Mouse (Mus musculus) liver, embryonic 12.5 days (tissue): Measurements from ENCODE around the gene Abhd16a. TPM values are rescaled to one million over a fixed set of nuclear protein-coding genes. Genes with fewer than 3 reads are reported as not detected.

Experiments used
- ATAC-seq: fragments of 200-750 bp; cut with Nextera tagmentation; 2 replicates; pipeline ENCODE4 v1.8.0; 2017; ENCODE audit warnings: moderate number of reproducible peaks, mild to moderate bottlenecking, moderate library complexity
- H3K27ac ChIP-seq: fragments of 300-500 bp; sonication (generic); 2 replicates; pipeline ENCODE4 v1.5.1; 2016; ENCODE audit warnings: mild to moderate bottlenecking
- H3K27me3 ChIP-seq: fragments of 300-500 bp; sonication (generic); replicated peaks from 2 replicates; pipeline ENCODE4 v1.6.1; 2016; ENCODE audit warnings: mild to moderate bottlenecking, moderate library complexity
- H3K36me3 ChIP-seq: fragments of 300-500 bp; sonication (generic); 2 replicates; pipeline ENCODE4 v1.6.1; 2016; ENCODE audit warnings: mild to moderate bottlenecking, moderate library complexity
- H3K4me1 ChIP-seq: fragments of 300-500 bp; sonication (generic); 2 replicates; pipeline ENCODE4 v1.6.1; 2016
- H3K4me2 ChIP-seq: fragments of 300-500 bp; sonication (generic); 2 replicates; pipeline ENCODE4 v1.6.1; 2016; ENCODE audit warnings: mild to moderate bottlenecking, moderate library complexity
- H3K4me3 ChIP-seq: fragments of 300-500 bp; sonication (generic); 2 replicates; pipeline ENCODE4 v1.5.1; 2016; ENCODE audit warnings: mild to moderate bottlenecking, moderate library complexity
- H3K9ac ChIP-seq: fragments of 300-500 bp; sonication (generic); 2 replicates; pipeline ENCODE4 v1.6.1; 2016; ENCODE audit warnings: mild to moderate bottlenecking, moderate library complexity
- H3K9me3 ChIP-seq: fragments of 300-500 bp; sonication (generic); replicated peaks from 2 replicates; pipeline ENCODE4 v1.6.1; 2016; ENCODE audit warnings: mild to moderate bottlenecking, moderate library complexity
- WGBS: fragments of 180-500 bp; shearing (Covaris S2); methylation state at CpG from one replicate; pipeline ENCODE4 v1.1.7; 2016; ENCODE audit not compliant: insufficient replicate concordance; 5-methylcytosine and 5-hydroxymethylcytosine counted together
- polyA plus RNA-seq: library from polyadenylated mRNA; unstranded; fragments of >200 nt; fragmentation: Nextera tagmentation; extraction: Ambion mirVana; gene quantifications from 2 replicates; pipeline ENCODE4 v1.2.1, GENCODE M21; 2016

Gene Abhd16a
- polyA plus RNA-seq, 1 experiment from 2014 or later = 61.1 TPM

DNA sequence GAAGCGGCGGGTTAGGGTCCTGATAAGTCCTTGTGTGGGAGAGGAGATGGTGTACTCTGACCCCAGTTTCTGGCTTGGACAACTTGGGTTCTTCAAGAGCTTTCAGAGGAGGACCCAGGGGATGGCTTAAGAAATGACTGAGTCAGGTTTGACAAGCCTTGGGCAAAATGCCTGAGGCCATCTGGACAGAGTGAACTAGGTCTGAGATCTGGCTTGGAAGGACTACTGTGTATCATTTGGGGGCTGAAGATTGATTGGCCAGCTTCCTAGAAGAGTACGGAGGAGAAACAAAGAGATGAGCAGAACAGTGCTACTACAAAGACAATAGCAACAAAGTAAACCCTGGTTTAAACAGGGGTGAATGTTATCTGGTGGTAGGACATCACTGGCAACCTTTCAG lies 25.6 kb upstream of the Abhd16a start:
- no peak overlapping the region for H3K9ac ChIP-seq
- peaks cover 14% of the 10 kb centered on the region for H3K36me3 ChIP-seq
- H3K4me2 ChIP-seq = no peak overlapping the region
- WGBS = 82% methylated on average over 3 of the region's 3 CpGs
- H3K4me3 ChIP-seq = no peak overlapping the region
- H3K4me1 ChIP-seq = peaks cover 61% of the 10 kb centered on the region
- H3K9me3 ChIP-seq = no peaks in the 10 kb centered on the region
- ATAC-seq = no peak
- H3K27ac ChIP-seq = no peak overlapping the region
- peaks cover 67% of the 10 kb centered on the region for H3K27me3 ChIP-seq

DNA sequence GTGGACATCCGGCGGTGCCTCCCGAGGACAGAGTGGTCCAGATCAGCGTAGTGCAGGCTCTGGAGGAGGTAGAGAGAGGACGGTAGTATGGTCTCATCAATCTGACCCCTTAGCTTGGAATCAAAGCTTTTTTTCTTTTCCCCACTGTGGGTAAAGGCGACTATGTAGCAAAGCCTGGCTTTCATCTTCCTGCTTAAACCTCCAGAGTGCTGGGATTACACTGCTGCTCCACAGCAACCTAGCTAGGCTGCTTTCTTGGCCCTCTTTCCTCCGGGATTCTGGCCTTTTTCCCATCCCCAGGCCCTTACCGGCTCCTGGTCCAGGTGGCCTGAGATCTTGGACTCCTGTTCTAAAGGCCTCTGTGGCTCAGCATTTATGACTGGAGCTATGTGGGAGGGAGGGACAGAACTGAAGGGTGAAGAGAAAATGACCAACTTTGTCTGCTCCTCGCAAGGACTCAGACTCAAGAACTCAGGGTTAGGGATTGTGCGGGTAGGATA lies 24.6 kb upstream of the Abhd16a start:
- H3K27me3 ChIP-seq = peaks cover 77% of the 10 kb centered on the region
- no peak for ATAC-seq
- H3K9me3 ChIP-seq = no peaks in the 10 kb centered on the region
- WGBS = 19% methylated on average over 10 of the region's 10 CpGs
- H3K36me3 ChIP-seq = peaks cover 12% of the 10 kb centered on the region; the same call in 1 of the 2 replicates
- H3K27ac ChIP-seq = no peak overlapping the region
- peaks cover 52% of the 10 kb centered on the region for H3K4me1 ChIP-seq
- peak overlapping the region; percentile 50 for H3K4me3 ChIP-seq
- no peak overlapping the region for H3K9ac ChIP-seq
- H3K4me2 ChIP-seq = peak overlapping the region; percentile 76

DNA sequence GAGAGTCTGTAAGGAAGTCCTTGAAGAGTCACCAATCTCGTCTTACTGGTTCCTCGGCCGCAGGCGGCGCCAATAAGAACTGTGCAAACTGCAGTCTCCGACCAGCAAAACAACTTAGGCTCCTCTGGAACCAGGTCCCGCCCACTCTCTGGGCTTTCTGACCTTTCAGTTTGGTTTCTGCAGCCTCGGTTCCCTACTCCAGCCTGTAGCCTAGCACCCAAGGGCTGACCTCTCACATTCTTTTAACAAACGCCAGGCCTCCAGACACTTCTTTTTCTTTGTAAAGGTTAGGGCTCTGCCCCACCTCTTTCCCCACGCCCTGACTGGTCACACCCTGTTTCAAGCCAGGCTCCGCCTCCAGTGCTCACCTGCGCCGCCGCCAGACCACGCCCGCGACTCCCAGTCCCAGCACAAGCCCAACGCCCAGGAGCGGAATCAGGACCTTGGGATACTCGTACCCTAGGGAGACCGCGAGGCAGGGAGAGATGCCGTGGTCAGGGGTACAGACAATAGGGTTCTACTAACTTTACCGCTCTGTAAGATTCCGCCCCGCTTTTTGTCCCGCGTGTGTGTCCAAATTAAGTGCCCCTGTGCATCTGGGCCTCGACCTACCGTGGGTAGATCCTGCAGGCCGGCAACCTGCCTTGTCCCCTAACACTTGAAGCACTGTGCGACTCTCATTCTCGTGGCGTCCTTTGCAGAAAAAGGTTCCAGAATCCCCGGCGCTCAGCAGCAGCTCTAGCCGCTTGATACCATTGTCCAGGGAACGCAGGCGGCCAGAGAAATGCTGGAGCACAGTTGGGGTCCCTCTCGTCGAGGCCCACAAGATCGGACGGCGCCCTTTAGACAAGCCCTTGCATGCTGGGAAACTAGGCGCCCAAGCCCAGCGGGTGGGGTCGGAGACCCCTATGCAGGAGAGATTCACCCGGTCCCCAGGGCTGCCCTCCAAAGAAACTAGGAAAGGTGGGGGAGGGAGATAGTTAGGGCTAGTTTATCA lies 23.8 kb upstream of the Abhd16a start, which contains the start of gene Ly6g6c:
Gene Ly6g6c (plus strand): TSS at position 438 of the 997 bp plus-strand sequence.
- Histone ChIP-seq H3K4me2 (peak within 1 kb of the TSS; percentile 76), H3K4me1 (peaks cover 43% of the 10 kb centered on the region), H3K27ac (no peak within 1 kb of the TSS; the same call in 1 of the 2 replicates), H3K36me3 (peaks cover 12% of the 10 kb centered on the region; the same call in 1 of the 2 replicates), H3K9me3 (no peaks in the 10 kb centered on the region), H3K9ac (peak within 1 kb of the TSS; percentile 44), H3K4me3 (peak within 1 kb of the TSS; percentile 50), H3K27me3 (peaks cover 78% of the 10 kb centered on the region)
- ATAC-seq = peak; percentile 39
- 2% methylated on average over 48 of the region's 48 CpGs for WGBS

DNA sequence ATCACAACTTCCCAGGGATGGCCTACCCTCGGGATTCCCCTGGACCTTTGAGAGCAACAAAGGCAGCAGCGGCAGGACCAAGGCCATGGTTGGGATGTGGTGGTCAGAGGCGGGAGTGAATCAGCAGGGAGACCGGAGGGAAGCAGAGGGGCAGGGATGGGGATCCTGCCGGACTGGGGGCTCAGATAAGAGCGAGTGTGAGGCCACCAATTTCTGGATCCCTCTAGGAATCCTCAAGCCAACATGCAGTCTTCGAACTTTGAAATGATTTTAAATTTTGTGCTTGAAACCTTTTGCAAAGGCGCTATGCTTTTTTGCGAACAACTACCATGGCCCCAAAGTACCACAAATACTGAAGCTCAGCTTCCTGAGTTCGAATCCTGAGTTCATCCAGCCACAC lies 23.0 kb upstream of the Abhd16a start, which contains the start of gene Mpig6b:
Gene Mpig6b (minus strand): TSS at position 101 of the 400 bp plus-strand sequence.
- Histone ChIP-seq H3K4me1 (peaks cover 35% of the 10 kb centered on the region), H3K4me2 (peak within 1 kb of the TSS; percentile 76), H3K4me3 (peak within 1 kb of the TSS; percentile 50), H3K27ac (no peak within 1 kb of the TSS; the same call in 1 of the 2 replicates), H3K27me3 (peaks cover 77% of the 10 kb centered on the region), H3K9me3 (no peaks in the 10 kb centered on the region), H3K36me3 (peaks cover 7% of the 10 kb centered on the region; the same call in 1 of the 2 replicates), H3K9ac (peak within 1 kb of the TSS; percentile 44)
- ATAC-seq = no peak
- 34% methylated on average over 10 of the region's 10 CpGs for WGBS

DNA sequence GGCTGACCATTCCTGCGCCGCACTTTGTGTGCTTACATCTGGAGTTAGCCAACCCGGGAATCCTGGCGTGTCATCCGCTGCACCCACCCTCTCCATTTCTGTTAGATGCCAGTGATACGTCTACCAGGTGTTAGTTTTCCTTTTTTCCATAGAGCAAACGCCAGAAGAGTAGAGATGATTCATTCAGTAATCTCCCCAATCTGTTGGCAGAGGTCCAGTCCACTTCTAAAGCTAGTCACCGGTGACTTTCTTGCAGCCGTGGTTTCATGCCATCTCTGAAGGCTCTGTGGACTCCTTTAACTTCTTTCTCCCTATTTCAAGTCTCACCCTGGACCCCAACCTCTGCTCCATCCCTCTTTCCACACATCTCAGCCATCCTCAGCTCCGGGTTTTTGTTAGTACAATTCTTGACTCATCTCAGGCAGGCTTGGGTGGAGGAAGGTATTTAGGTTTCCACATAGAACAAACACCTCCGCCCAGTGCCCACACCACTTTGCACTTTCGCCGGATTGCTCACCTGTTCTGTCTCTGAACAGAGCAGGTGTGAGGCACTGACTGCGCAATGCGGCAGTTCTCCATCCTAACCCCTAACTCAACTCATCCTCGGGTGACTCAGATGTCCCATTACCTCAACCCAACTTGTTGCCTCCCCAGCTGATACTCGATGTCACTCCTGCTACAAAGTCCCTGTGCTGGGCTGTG lies 20.7 kb upstream of the Abhd16a start:
- Histone ChIP-seq H3K36me3 (no peaks in the 10 kb centered on the region), H3K9me3 (no peaks in the 10 kb centered on the region), H3K9ac (no peak overlapping the region), H3K4me2 (no peak overlapping the region), H3K27me3 (peaks cover 67% of the 10 kb centered on the region), H3K4me3 (no peak overlapping the region), H3K27ac (no peak overlapping the region), H3K4me1 (peaks cover 28% of the 10 kb centered on the region)
- 67% methylated on average over 17 of the region's 17 CpGs for WGBS
- no peak for ATAC-seq

DNA sequence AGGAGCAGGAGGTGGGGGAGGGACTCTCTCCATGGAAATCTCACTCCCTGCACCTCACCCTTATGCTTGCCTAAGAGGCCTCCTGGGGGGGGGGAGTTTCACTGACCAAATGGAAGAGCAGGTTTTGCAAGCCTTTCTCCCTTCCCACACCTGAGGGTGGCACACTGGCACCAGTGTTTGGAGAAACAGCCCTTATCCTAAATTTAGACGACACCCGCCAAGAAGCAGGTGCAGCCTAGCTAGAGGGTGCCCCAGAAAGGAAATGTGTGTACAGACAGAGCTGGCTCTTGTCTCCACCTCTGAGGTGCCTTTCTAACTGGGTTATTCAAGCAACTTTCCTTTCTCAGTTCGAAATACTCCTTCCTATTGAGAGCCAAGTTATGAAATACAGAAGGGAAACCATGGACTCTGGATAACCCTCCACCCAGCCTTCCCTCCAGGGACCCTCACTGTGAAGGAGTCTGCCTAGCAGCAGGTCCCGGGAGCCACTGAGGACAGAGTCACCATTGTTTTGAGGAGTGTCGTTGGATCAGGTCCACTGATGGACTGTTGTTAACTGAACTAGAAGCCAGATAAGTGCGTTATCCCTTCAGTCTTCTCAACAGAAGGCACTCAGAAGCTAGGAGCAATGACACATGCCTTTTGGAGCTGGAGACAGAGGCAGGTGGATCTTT lies 18.4 kb upstream of the Abhd16a start:
- H3K36me3 ChIP-seq = no peaks in the 10 kb centered on the region
- 45% methylated on average over 6 of the region's 6 CpGs for WGBS
- H3K4me3 ChIP-seq = no peak overlapping the region
- H3K4me1 ChIP-seq = peaks cover 14% of the 10 kb centered on the region
- H3K4me2 ChIP-seq = no peak overlapping the region
- no peak overlapping the region; the same call in 1 of the 2 replicates for H3K9ac ChIP-seq
- peaks cover 58% of the 10 kb centered on the region for H3K27me3 ChIP-seq
- ATAC-seq = no peak
- no peaks in the 10 kb centered on the region for H3K9me3 ChIP-seq
- H3K27ac ChIP-seq = no peak overlapping the region

DNA sequence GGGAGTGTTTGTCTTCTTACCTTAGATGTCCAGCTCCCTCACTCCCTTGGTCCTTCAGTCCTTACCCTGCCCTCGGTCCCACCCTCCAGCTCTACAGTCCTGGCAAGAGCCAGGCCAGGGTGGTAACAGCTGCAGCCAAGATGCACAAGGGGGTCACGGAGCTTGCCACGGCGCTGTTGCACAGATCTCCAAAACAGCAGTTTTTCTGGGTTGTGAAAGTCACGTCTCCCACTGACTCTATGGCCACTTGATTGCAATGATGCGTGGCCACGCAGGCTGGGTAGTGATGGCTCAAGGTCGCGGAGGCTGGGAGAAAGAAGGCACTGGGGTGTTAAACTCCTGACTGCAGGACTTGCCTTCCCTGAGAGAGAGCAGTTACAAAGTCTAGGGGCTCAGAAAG lies 17.6 kb upstream of the Abhd16a start:
- H3K9ac ChIP-seq = no peak overlapping the region
- H3K27me3 ChIP-seq = peaks cover 54% of the 10 kb centered on the region
- ATAC-seq = no peak
- no peak overlapping the region for H3K4me2 ChIP-seq
- 73% methylated on average over 9 of the region's 9 CpGs for WGBS
- H3K4me3 ChIP-seq = no peak overlapping the region
- no peaks in the 10 kb centered on the region for H3K36me3 ChIP-seq
- H3K9me3 ChIP-seq = no peaks in the 10 kb centered on the region
- H3K27ac ChIP-seq = no peak overlapping the region
- peaks cover 13% of the 10 kb centered on the region for H3K4me1 ChIP-seq

DNA sequence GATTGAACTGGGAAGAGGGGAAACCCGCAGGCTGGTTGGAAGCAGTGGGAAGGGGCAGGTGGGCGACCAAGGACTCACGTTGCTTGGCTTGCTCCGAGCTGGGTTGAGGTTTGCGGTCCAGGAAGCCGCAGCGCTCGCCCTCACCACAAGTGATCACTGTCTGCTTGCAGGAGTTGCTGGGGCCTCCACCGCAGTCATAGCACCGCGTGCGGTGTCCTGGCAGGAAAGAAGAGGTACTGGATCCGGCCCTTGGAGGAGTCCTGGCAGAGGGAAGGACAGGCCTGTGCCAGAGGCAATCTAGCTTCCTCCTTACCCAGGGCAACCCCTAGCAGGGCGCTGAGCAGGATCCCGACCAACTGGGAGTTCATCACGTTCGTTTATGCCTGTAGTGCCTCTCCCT lies 15.0 kb upstream of the Abhd16a start:
- Histone ChIP-seq H3K4me1 (peaks cover 36% of the 10 kb centered on the region), H3K4me3 (no peak overlapping the region), H3K4me2 (no peak overlapping the region), H3K9me3 (no peaks in the 10 kb centered on the region), H3K9ac (no peak overlapping the region), H3K27me3 (peaks cover 46% of the 10 kb centered on the region), H3K27ac (no peak overlapping the region), H3K36me3 (no peaks in the 10 kb centered on the region)
- no peak for ATAC-seq
- 24% methylated on average over 17 of the region's 17 CpGs for WGBS

DNA sequence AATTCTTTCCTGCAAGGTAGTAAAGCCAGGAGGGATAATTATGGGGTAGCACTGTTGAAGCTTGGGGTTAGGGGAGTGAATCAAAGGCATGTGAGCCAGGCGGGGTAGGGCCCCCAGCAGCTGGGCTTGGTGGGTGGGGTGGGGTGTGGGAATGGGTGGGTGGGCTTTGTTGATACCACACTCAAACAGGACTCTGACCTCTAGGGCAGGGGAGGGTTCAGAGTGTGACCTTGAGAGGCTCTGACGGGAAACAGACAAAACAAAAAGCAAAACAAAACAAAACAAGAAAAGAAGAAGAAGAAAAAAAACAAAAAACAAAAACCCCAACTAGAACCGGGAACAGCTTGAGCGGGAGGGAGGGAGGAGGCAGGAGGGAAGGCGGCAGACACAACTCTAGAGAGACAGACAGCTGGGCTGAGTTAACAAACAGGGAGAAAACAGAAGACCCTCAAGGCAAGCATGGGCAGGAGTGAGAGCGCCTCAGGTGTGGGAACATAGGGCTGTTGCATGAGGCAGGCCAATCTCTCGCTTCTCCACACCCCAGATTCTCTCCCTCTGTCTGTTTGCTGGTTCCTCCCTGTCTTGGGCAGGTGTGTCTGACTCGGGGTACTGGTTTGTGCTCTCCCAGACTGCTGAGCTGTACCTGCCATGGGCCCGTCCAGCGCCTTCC lies 12.4 kb upstream of the Abhd16a start, which contains the start of gene Ly6g6e:
Gene Ly6g6e (plus strand): TSS at position 396 of the 670 bp plus-strand sequence.
- Histone ChIP-seq H3K9ac (no peak within 1 kb of the TSS), H3K9me3 (no peaks in the 10 kb centered on the region), H3K36me3 (no peaks in the 10 kb centered on the region), H3K27me3 (peaks cover 40% of the 10 kb centered on the region), H3K4me2 (peak within 1 kb of the TSS; percentile 30), H3K4me1 (peaks cover 57% of the 10 kb centered on the region), H3K27ac (0 out of 2 replicates have a peak within 1 kb of the TSS, but pooled peaks have one; percentile 2), H3K4me3 (no peak within 1 kb of the TSS)
- WGBS = 38% methylated on average over 10 of the region's 10 CpGs
- ATAC-seq = no peak

DNA sequence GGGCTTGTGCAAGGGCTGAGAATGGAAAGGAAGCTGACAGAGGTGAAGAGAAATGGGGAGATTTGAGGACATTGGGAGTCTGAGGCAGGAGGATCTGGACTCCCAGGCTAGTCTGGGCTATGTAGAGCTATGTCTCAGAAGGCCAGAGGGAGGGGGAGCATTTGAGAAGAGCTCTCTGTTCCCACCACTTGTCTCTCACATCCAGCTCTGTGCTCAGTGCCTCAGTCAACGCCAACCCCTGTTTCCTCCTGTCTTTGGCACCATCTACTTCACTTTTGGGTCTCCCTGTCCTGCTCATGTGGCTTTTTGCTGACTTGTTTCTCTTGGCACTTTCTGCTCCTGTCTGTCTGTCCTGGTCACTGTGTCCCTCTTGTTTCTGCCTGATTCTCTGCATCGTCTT lies 11.8 kb upstream of the Abhd16a start:
- H3K4me1 ChIP-seq = peaks cover 60% of the 10 kb centered on the region
- H3K36me3 ChIP-seq = no peaks in the 10 kb centered on the region
- peaks cover 40% of the 10 kb centered on the region for H3K27me3 ChIP-seq
- ATAC-seq = no peak
- no peaks in the 10 kb centered on the region for H3K9me3 ChIP-seq
- 38% methylated on average over 2 of the region's 2 CpGs for WGBS
- peak overlapping the region; percentile 30; the same call in 1 of the 2 replicates for H3K4me2 ChIP-seq
- H3K4me3 ChIP-seq = no peak overlapping the region
- H3K9ac ChIP-seq = no peak overlapping the region
- 0 out of 2 replicates have a peak overlapping the region, but pooled peaks have one; percentile 2 for H3K27ac ChIP-seq
